Mouse (Mus musculus) ovary, postnatal 10 days (tissue): ENCODE measurements around the gene Crabp2.

Experiments
- DNase-seq: peaks from one replicate; pipeline ENCODE4 v3.0.0; 2022; ENCODE audit warnings: low spot score

The Crabp2 gene

DNA sequence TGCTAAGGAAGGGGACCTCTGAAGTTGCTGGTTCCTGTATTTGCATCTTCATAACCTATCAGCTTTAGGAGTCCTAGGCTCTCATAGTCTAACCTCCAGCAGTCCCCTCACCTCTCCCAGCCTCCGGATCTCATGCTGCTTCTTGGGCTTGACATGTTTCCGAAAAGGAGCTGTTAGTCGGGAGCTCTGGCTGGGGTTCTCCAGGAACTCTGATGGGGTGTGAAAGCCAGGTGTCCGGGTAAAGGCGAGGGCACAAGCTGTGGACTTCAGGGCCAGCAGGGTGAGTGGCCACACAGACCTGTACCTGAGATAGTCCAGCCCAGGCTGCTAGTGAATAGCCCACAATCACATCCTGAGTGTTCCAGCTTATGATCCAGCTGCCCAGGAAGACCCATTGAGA, 21.0 kb upstream of the Crabp2 start:
- DNase-seq, result no peak

DNA sequence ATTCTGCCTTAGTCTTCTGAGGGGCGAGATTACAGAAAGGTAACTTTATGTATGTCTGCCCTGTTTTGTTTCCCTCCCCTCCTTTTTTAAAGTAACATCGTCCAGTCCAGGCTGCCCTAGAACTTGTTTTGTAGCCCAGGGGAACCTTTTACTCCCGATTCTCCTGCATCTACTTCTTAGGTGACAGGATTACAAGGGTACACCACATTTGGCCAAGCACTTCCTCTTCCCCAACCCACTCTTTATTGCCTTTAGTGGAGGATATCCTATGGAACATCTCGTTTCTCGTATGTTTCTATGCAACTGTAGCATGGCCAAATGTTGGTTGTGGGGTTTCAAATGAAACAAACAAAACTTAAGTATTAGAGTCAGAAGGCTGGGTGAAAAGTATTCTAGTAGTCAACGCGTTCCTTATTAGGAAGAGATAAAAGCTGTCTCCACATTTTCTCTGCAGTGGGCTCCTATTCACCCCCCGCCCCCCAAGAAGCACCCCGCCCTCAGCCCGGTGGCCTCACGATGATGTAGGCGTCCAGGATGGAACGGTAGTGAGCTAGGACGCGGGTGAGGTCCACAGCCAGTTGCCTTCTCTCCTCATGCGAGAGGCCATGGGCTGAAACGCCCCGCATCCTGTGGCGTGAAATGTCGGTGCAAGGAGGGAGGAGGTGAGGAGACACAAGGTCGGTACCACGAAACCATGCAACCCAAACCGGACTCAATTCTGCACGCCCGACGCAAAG, 19.0 kb upstream of the Crabp2 start:
- no peak for DNase-seq

DNA sequence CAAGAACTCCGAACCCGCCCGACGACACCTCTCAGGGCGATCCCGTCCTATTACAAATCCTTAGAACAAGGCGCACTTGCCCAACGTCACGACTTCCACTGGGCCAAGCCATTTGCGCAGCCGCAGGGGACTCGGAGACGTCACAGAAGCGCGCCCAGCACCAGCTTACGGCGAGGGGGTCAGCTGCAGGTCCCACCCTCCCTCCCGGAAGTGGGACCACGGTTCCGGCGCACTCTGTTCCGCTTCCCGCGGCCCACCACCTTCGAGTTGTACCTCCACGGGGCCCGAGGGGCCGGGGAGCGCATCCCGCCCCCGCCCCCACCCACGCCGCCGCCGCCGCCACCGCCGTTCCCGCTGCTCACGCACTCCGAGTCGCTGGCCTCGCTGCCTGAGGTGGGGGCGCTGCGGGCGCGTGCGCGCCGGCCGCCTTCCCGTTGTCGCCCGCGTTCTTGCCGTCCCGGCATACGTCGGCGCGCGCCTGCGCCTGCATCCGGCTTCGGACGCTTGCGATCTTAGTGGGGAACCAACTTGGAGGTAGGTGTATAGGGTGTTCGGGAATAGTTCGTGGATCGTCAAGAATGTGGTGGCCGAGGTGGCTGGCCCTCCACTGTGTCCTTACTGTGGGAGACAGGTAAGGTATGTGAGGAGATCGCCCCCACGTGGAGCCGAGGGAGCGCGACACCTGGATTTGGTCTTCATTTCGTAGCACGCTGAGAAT, 18.2 kb upstream of the Crabp2 start, which contains the start of the genes Isg20l2 and Rrnad1:
Gene Isg20l2, plus strand, starts transcription at position 237 of the 718 bp plus-strand sequence.
Gene Rrnad1, minus strand, starts transcription at position 640 of the 718 bp plus-strand sequence.
- DNase-seq, result peak; percentile 91

DNA sequence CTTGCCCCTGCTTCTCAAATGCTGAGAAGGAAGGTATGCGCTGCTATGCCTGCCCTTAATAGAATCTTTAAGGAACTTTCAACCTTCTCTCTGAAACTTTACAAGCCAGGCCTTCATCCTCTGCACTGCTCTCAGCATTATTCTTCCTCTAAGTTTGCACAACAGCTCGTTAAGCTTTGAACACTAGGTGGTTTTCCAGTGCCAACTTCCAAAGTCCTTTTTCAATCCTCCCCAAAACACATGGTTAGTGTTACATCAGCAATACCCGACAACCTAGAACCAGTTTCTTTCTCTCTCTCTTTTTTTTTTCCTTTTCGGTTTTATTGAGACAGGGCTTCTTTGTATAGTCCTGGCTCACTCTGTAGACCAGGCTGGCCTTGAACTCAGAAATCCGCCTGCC, 14.4 kb upstream of the Crabp2 start:
- DNase-seq, result no peak

DNA sequence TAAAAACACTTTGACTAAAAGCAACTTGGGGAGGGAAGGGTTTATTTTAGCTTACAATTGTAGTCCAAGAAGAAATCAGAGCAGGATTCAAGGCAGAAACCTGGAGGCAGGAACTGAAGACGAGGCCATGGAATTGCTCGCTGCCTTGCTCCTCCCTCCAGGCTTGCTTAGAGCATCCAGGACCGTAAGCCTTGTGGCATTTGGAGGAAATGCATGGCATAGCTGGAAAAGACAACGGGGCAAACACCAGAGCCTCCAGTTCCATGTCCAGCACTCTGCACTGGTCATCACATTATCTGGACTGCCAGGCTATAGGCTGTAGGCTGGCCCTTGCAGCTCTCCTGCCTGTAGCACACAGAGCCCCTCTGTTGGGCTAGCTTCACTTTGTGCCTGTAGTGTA, 14.0 kb upstream of the Crabp2 start:
- no peak for DNase-seq

DNA sequence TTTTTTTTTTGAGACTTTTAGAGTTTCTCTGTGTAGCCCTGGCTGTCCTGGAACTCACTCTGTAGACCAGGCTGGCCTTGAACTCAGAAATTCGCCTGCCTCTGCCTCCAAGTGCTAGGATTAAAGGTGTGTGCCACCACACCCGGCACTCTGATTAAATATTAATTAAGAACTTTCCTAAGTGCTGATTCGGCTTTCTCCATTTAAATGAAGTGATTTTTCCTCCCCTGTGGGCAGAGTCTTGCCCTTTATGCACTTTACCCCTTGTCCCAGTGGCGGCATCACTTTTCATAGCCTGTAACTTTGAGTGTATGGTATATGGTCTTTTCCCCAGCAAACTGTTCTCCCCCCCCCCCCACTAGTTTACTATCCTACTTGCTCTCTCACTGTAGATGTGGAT, 13.3 kb upstream of the Crabp2 start:
- DNase-seq, result no peak

DNA sequence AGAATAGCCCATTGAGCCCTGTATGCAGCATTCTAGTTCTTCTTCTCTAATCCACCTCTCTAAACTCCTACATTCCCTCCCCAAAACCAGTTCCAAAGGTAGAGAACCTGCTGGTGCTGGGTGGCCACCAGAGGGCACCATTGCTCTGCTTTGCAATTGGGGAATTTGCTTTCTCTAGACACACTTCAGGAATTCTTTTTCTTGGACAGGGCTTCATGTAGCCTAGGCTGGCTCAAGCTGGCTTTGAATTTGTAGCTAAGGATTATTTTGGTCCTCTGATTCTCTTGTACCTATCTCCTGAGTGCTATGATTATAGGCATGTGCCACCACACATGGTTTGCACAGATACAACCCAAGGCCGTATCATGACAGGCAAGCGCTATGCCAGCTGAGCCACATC, 12.7 kb upstream of the Crabp2 start:
- DNase-seq, result peak; percentile 55

DNA sequence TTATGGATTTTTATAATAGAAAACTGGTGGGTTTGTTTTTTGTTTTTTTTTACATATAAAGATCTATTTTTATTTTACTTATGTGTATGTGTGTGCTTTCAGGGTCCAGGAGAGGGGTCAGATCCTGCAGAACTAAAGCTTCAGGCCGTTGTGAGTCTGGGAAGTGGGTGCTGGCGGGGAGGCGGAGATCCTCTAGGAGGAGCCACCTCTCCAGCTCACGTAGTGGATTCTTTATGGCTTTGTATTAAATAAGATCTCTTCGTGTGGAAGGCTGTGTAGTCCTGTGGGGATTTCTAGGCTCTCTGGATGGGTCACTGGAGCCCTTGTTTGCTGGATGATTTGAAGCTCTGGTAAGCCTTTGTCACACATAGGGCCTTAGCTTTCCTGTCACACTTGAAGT, 7.9 kb upstream of the Crabp2 start:
- DNase-seq, result no peak

DNA sequence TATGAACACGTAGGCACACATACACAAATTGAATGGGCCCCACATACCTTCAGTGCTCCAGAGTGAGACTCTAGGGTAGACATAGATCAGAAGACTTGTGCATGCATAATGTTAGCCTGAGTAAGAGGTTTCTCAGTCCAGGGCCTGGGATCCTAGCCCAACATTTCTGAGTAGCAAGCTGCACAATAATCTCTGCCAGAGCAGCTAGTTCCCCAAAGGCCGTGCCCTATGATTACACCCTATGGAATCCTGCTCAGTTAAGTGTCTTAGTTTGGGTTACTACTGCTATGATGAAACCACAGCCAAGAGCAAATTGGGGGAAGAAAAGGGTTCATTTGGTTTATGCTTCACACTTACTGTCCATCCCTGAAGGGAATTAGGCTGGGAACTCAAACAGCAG, 6.0 kb upstream of the Crabp2 start:
- DNase-seq, result no peak

DNA sequence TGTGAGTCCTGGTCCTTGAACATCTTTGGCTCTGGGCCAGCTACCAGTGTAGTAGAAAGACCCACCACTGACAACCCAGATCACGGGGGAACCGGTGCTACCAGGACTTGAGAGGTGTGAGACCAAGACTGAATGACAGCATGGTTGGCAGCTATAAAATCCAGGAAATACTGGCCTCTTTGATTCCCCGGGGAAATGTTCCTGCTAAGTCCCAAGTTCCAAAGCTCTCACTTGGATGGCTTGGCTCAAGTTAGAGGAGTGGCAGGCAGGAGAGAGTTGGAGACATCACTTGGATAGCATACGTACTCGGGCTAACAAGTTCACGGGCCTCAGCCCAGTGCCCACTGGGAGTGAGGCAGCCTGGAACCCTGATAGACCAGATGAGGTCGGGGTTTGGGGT, 4.9 kb upstream of the Crabp2 start:
- DNase-seq, result no peak

DNA sequence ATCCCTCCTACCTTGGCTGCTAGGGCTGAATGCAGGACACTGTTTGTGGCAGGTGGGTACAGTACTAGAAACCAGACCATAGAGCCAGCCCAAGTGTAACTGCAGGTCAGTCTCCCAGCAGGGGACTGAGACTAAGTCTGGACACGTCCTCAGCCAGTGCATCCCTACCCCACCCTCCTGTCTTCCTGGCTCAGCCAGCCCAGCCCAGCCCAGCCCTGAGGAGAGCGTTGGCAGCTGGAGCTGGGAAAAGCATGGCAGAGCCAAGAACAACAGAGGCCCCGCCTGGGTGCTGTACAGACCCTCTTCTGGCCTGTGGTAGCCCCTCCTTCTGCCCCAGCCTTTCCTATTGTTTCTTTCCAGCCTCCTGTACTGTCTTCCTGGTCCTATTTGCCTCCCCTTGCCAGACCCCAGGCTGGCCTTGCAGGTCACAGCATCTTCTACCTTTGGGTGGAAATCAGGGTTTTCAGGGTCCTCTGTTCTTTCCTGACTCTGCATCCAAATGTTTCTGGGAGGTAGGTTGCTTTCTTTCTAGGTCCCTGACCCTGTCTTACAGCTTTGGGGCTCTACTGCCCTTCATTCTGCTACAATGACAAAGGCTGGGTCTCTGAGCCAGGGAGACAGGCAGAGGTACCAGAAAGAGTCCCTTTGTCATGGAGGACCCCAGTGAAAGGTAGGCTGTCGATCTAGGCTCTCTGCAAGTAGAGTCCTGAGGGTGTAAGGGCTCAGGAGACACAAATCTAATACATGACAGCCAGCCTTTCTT, 3.4 kb upstream of the Crabp2 start:
- DNase-seq, result no peak

DNA sequence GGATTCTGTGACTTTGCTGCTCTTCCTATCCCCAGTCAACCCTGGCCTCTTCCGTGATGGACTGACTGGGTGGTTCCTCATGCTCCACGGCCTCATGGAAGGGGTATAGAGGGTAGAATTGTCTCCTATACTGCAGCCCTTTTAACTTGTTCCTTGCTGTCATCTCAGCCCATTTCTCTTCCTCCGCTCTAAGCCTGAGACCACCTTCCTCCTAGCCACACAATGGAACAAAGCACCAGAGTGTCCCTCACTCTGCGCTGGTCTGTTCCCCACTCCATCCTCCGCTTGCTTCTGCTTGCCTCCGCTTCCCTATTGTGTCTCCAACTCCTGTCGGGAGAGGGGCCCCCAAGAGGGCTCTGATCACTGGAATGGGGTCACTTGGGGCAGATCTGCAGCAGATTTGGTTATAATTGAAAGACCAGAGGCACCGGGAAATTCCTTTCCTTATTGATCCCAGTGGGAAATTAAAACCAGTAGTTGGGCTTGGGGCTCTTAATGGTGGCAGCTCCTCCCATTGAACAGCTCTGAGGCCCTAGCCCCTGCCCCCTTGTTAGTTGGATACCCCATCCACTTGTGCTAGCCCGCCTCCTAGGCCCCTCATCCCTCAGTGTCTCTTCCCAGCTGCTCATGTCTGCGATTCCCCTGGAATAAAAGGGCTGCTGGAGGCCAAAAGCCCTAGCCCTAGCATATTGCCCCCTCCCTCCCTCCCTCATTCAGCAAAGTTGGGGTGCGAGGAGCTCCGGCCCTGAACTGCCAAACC, 2.5 kb upstream of the Crabp2 start:
- DNase-seq, result no peak

DNA sequence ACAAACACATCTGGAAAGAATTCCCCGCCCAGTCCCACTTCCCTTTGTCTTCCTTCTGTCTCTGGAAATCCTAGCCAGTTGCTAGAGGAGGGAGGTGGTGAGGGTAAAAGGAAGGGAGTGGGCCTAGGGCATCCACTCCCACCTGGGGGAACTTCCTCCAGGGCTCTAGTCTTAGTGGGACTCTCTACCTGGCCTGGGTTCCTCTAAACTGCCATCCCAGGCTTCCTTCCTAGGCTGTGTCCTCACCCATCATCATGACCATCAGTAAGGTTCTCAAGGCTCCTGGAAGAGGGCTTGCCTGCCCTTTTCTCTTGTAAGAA, 2.0 kb upstream of the Crabp2 start:
- DNase-seq, result no peak

DNA sequence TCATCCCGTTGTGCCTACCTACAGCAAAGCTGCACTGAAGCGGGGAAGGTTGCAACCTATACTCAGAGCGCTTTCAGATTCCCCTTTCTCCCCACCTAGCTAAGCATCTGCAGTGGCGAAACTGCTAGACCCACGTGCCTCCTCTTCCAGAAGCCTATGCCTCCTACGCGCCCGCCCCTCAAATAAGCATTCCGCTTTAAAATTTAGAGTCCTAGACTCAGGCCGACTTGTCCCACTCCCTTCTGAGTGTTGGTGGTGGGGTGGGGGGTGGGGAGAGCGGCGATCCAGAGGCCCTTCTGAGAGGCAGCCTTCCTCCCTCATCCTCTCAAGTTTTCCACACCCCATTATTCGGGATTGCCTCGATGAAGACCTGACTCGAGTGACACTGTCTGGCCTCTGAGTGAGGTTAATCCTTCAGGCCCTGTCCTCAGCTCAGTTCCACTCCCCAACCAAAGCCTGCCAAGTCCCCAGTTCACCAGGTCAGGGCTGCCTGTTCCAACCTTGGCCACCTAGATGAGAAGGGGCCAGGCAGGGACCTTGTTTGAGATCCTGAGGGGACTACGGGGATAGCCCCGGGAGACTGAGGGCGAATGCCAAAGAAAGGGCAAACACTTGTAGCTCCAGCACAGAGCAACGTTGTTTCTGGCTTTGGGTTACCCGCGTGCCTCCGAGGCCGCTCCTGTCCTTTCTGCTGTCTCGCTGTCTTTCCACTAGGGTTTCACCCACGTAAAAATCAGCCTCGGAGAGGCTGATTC, 1.2 kb upstream of the Crabp2 start:
- DNase-seq, result no peak

DNA sequence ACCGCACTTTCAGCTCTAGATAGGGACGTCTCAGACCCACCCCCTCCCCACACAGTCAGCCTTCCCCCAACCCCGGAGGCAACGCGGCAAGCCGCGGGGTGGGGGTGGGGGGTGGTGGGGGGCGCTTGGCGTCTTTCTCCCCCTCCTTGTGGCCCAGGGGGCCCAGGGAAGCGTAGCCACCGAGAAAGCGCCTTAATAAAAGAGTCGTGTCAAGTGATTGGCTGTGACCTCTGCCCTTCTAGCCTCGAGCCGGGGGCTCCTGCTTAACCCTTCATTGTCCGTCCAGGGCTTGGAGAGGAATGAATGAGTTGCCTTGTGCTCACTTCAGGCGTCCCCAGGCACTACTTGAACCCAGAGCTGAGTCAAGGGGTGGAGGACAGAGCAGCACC, 661 bp upstream of the Crabp2 start:
- DNase-seq, result no peak

DNA sequence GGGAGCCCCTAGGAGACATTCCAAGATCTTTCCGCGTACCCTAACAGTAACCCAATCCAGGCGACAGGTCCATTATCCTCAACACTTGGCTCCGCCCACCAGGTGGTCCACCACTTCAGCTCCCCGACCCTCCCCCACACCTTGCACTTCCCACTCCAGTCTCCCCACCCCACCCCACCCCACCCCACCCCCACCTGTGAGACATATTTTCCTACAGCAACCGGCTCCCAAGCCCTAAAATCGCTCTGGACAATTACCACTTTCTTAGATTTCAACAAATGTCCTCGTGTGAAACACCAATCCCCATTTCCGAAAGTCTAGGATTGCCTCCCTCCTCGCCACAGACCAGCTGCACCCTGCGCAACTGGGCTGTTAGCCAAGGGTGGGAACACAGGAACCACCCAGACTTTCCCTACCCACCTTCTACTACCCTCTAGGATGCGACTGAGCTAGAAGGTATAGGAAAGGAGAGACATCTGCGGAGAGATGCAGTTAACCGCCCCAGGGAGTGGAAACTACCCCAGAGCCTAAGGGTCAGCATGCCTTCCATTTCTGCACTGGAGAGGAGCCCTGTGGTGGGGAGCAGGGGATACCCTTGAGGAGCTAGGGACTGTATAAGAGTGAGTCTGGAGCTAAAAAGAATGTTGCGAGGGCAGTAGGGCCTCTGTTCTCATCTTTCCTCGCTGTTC, 944 bp downstream of the Crabp2 start:
- no peak for DNase-seq

DNA sequence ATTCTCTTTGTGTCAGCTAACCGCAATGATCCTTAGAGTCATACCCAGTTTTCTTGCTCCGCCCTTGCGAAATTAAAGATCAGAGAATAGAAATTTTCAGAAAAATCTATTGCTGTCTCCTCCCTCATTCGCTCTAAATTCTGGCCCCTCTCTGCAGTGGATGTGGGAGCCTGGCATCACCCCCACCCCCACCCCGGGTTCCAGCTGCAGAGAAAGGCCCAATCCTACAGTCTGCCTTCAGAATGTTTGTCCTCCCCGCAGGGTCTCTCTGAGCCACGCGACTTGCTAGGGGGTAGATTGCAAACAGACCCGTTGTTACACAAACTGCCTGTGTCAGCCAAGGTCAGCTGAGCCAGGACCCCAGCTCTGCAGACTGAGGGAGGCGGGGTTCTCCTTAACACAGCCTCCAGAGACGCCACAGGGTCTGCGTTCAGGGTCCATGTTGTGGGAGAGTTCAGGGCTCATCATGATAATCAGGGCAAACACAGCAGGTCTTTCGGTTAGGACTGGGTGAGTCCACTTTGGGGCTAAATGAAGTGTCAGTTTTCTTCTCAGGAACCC, 1.6 kb downstream of the Crabp2 start:
- no peak for DNase-seq

DNA sequence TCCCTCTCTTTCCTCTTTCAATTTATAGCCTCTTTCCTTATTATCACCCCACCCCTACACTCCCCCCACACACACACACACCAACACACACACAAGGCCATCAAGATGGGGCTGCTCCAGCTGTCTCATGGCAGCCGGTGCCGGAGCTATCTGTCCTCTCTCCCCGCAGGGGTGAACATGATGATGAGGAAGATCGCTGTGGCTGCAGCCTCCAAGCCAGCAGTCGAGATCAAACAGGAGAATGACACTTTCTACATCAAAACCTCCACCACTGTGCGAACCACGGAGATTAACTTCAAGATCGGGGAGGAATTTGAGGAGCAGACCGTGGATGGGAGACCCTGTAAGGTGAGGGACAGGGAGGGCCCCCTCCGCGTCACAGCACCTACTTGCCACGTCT, 3.5 kb downstream of the Crabp2 start:
- no peak for DNase-seq

DNA sequence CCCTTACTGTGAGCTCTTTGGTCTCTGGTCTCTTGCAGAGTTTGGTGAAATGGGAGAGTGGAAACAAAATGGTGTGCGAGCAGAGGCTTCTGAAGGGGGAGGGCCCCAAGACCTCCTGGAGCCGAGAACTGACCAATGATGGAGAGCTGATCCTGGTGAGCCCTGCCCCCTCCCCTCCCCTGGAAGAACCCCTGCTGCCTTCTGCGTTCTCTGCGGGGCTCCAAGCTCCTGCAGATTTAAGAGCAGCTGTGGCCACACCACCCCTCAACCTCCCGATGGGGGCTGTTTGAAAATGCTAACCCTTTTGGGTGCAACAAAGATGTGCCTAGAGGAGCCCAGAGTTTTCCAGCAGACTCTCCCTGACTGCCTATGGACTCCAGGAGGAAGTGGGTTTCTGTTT, 4.0 kb downstream of the Crabp2 start:
- DNase-seq, result no peak

DNA sequence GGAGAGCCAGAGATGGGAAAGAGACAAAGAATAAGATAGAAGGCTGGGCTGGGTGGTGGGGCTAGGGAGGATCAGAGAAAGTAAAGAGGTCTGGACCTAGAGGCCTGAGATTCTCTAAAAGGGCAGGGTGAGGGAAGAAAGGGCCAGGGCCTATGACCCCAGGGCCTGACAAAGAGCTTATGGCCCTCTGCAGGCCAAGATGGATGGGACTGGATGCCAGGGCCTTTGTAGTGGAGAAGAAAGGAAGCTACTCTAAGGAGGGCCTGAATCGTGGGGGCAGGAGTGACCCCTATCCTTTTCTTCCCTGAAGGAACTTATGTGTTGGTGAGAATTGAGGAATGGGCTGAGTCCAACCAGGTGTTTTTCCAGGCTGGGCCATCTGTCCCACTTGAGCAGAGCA, 9.6 kb downstream of the Crabp2 start:
- DNase-seq, result no peak

DNA sequence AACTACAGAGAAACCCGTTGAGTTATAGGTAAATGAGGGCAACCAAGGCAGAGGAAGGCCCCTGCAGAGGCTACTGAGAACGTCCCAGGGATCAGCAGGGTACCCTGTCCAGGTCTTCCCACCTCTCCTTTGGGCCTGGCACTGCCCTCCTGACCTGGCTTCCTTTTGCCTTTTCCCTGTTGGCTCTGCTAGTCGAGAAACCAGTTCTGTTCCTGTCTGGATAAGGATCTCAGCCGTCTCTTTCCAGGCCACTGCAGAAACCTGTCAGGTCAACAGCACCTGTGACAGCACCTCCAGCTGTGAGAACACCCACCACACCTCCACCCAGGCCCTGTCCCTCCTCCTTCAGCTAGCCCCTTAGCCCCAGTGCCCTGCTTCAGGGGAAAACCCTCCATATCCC, 10.0 kb downstream of the Crabp2 start:
- DNase-seq, result no peak
